Mouse (Mus musculus): ENCODE data around the gene Traf3ip2.

DNA sequence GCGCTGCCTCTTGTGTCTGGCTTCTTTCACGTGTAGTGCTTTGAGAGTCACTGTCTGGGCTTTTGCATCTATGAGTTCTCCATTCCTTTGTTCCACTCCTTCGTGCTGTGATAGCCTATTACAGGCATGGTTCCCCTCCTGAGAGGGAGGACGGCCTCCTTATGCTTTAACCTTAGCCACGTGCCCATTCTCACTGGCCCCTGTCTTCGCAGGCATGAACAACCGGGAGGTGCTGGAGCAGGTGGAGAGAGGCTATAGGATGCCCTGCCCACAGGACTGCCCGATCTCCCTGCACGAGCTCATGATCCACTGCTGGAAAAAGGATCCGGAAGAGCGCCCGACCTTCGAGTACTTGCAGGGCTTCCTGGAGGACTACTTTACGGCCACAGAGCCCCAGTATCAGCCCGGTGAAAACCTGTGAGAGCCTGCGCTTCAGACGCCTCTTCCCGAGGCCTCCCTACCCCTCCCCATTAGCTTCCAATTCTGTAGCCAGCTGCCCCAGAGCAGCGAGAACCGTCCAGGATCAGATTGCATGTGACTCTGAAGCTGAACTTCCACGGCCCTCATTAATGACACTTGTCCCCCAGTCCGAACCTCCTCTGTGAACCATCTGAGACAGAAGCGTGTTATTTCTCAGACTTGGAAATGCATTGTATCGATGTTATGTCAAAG lies 49.0 kb upstream of the Traf3ip2 start:
- TF ChIP-seq CTCF (IDR thresholded peaks at IDR 0.05; ENCODE audit: control insufficient read depth, insufficient read depth, low read length) (no peak), POLR2A (IDR thresholded peaks at IDR 0.05; ENCODE audit: borderline replicate concordance, control insufficient read depth, low read depth, low read length) (no peak)
